Mouse (Mus musculus): ENCODE results near the gene Syde2. TPM values are rescaled to one million over a fixed set of nuclear protein-coding genes. Genes with fewer than 3 reads are reported as not detected.

Gene Syde2
- polyA plus RNA-seq, 1 experiment from 2014 or later = 3.9 TPM

GRCm38 (mm10) chr3:146059356-146059926 lies 71.8 kb downstream of the Syde2 start:
- Histone ChIP-seq H3K36me3 (ENCODE audit: control insufficient read depth, insufficient read depth, low read length) (no peaks in the 10 kb centered on the region), H3K4me2 (ENCODE audit: low read length) (no peak overlapping the region), H3K4me1 (replicated peaks; ENCODE audit: control insufficient read depth, insufficient read depth, low read length) (no peaks in the 10 kb centered on the region), H3K27me3 (replicated peaks; ENCODE audit: control insufficient read depth, insufficient read depth, low read length) (no peaks in the 10 kb centered on the region), H3K9ac (ENCODE audit: low read length) (no peak overlapping the region), H3K4me3 (ENCODE audit: low read depth, low read length) (no peak overlapping the region), H3K9me3 (ENCODE audit: control insufficient read depth, low read length) (no peaks in the 10 kb centered on the region), H3K27ac (ENCODE audit: low read depth) (no peak overlapping the region)
- no peak for ATAC-seq (replicated peaks; ENCODE audit: low FRiP score, low TSS enrichment, low read depth)
- no peak for DNase-seq (ENCODE audit: low spot score)
- 72% methylated on average over 15 of the region's 15 CpGs for WGBS

- Histone ChIP-seq H3K4me2 (ENCODE audit: low read length) (no peak overlapping the region), H3K4me1 (replicated peaks; ENCODE audit: control insufficient read depth, insufficient read depth, low read length) (no peaks in the 10 kb centered on the region), H3K27ac (ENCODE audit: low read depth) (no peak overlapping the region), H3K9me3 (ENCODE audit: control insufficient read depth, low read length) (no peaks in the 10 kb centered on the region), H3K36me3 (ENCODE audit: control insufficient read depth, insufficient read depth, low read length) (no peaks in the 10 kb centered on the region), H3K9ac (ENCODE audit: low read length) (no peak overlapping the region), H3K4me3 (ENCODE audit: low read depth, low read length) (no peak overlapping the region), H3K27me3 (replicated peaks; ENCODE audit: control insufficient read depth, insufficient read depth, low read length) (no peaks in the 10 kb centered on the region)
- ATAC-seq (replicated peaks; ENCODE audit: low FRiP score, low TSS enrichment, low read depth) (no peak), DNase-seq (ENCODE audit: low spot score) (no peak)
- WGBS = 83% methylated on average over 11 of the region's 11 CpGs
Observed at GRCm38 (mm10) chr3:146063146-146063545, 75.5 kb downstream of the Syde2 start.

GRCm38 (mm10) chr3:146069276-146069675 lies 81.6 kb downstream of the Syde2 start:
- H3K4me3 ChIP-seq (ENCODE audit: low read depth, low read length) = no peak overlapping the region
- ATAC-seq (replicated peaks; ENCODE audit: low FRiP score, low TSS enrichment, low read depth) = no peak
- H3K4me1 ChIP-seq (replicated peaks; ENCODE audit: control insufficient read depth, insufficient read depth, low read length) = no peaks in the 10 kb centered on the region
- no peaks in the 10 kb centered on the region for H3K36me3 ChIP-seq (ENCODE audit: control insufficient read depth, insufficient read depth, low read length)
- WGBS = 80% methylated on average over 4 of the region's 4 CpGs
- no peaks in the 10 kb centered on the region for H3K9me3 ChIP-seq (ENCODE audit: control insufficient read depth, low read length)
- H3K27ac ChIP-seq (ENCODE audit: low read depth) = no peak overlapping the region
- no peak overlapping the region for H3K9ac ChIP-seq (ENCODE audit: low read length)
- DNase-seq (ENCODE audit: low spot score) = no peak
- no peaks in the 10 kb centered on the region for H3K27me3 ChIP-seq (replicated peaks; ENCODE audit: control insufficient read depth, insufficient read depth, low read length)
- no peak overlapping the region for H3K4me2 ChIP-seq (ENCODE audit: low read length)

Other genes with a start within 250 kb of the Syde2 start
- 45.3 and 46.9 TPM in 2 replicates for gene Ddah1, start 229.2 kb upstream of the Syde2 start, polyA plus RNA-seq (2014; fragmentation: Nextera tagmentation; extraction: Ambion mirVana)
- gene Bcl10, start 65.1 kb upstream of the Syde2 start, polyA plus RNA-seq (2014; fragmentation: Nextera tagmentation; extraction: Ambion mirVana) = 52.9 and 53.5 TPM in 2 replicates
- 46.2 and 50.7 TPM in 2 replicates for gene 2410004B18Rik, start 49.9 kb upstream of the Syde2 start, polyA plus RNA-seq (2014; fragmentation: Nextera tagmentation; extraction: Ambion mirVana)
- 0.17 TPM in 1 of 2 replicates, not detected in the other for gene Wdr63, start 120.3 kb downstream of the Syde2 start, polyA plus RNA-seq (2014; fragmentation: Nextera tagmentation; extraction: Ambion mirVana)
- 5.8 and 7.1 TPM in 2 replicates for gene Mcoln3, start 129.6 kb downstream of the Syde2 start, polyA plus RNA-seq (2014; fragmentation: Nextera tagmentation; extraction: Ambion mirVana)
- gene Mcoln2, start 162.0 kb downstream of the Syde2 start, polyA plus RNA-seq (2014; fragmentation: Nextera tagmentation; extraction: Ambion mirVana) = 4.1 and 4.2 TPM in 2 replicates
- gene Lpar3, start 233.1 kb downstream of the Syde2 start, polyA plus RNA-seq (2014; fragmentation: Nextera tagmentation; extraction: Ambion mirVana) = 1.4 TPM in 2 replicates

Measured in intestine, embryonic 14.5 days (tissue).